Mouse (Mus musculus) ES-Bruce4 (cell line): ENCODE measurements at regions not wholly inside any gene's neighbourhood (a gene's known extent, or its start where the extent isn't known, plus 50 kb on each side); places are given as distances from the start of the nearest gene placed in this dataset.
"Not testable (repeated sequence)": the region's sequence is repeated elsewhere in the genome, so short reads cannot be mapped to it uniquely, and the experiment has no call there.

Source experiments
- H3K27ac ChIP-seq: 2 replicates; pipeline ENCODE4 v1.5.1; 2012; ENCODE audit warnings: low read length, inconsistent platforms; ENCODE audit not compliant: insufficient read depth
- H3K27me3 ChIP-seq: 2 replicates; pipeline ENCODE4 v1.6.1; 2012; ENCODE audit warnings: mild to moderate bottlenecking, low read length, inconsistent platforms; ENCODE audit not compliant: control insufficient read depth, poor library complexity, insufficient read depth, severe bottlenecking
- H3K36me3 ChIP-seq: 2 replicates; pipeline ENCODE4 v1.6.1; 2012; ENCODE audit warnings: inconsistent platforms, mild to moderate bottlenecking, low read length, moderate library complexity; ENCODE audit not compliant: control insufficient read depth, poor library complexity, insufficient read depth, severe bottlenecking
- H3K4me1 ChIP-seq: one replicate; pipeline ENCODE4 v1.8.1; 2011; ENCODE audit warnings: low read length; ENCODE audit not compliant: control insufficient read depth, insufficient read depth
- H3K4me3 ChIP-seq: 2 replicates; pipeline ENCODE4 v1.5.1; 2011; ENCODE audit warnings: low read depth, mild to moderate bottlenecking, low read length
- H3K9ac ChIP-seq: 2 replicates; pipeline ENCODE4 v1.6.1; 2012; ENCODE audit warnings: low read depth, mild to moderate bottlenecking, inconsistent platforms; ENCODE audit not compliant: poor library complexity, severe bottlenecking
- H3K9me3 ChIP-seq: replicated peaks from 2 replicates; pipeline ENCODE4 v1.6.1; 2012; ENCODE audit warnings: mild to moderate bottlenecking, low read length, inconsistent platforms; ENCODE audit not compliant: control insufficient read depth, poor library complexity, insufficient read depth, severe bottlenecking
- CTCF ChIP-seq: IDR thresholded peaks from one replicate; pipeline ENCODE4 v1.8.1; 2011; ENCODE audit warnings: low read depth, low read length
- EP300 ChIP-seq: IDR thresholded peaks from 2 replicates; pipeline ENCODE4 v1.6.1; 2011; ENCODE audit warnings: low read depth, low read length; ENCODE audit not compliant: insufficient read depth
- POLR2A ChIP-seq: IDR thresholded peaks from one replicate; pipeline ENCODE4 v1.8.1; 2011; ENCODE audit warnings: low read length; ENCODE audit not compliant: insufficient read depth

GRCm38 (mm10) chr12:48500735-48501134, 881.7 kb upstream of the Foxg1 start:
- Histone ChIP-seq H3K36me3 (no peaks in the 10 kb centered on the region), H3K9ac (no peak overlapping the region), H3K9me3 (no peaks in the 10 kb centered on the region), H3K4me3 (no peak overlapping the region), H3K4me1 (no peaks in the 10 kb centered on the region), H3K27me3 (no peaks in the 10 kb centered on the region), H3K27ac (no peak overlapping the region)
- TF ChIP-seq CTCF (no peak), EP300 (no peak), POLR2A (no peak)

GRCm38 (mm10) chr12:48511594-48511993, 870.9 kb upstream of the Foxg1 start:
- no peaks in the 10 kb centered on the region for H3K36me3 ChIP-seq
- H3K9ac ChIP-seq: no peak overlapping the region
- no peak overlapping the region for H3K4me3 ChIP-seq
- no peaks in the 10 kb centered on the region for H3K27me3 ChIP-seq
- no peaks in the 10 kb centered on the region for H3K4me1 ChIP-seq
- peaks cover 11% of the 10 kb centered on the region for H3K9me3 ChIP-seq
- TF ChIP-seq CTCF (no peak), EP300 (no peak), POLR2A (no peak)
- H3K27ac ChIP-seq: peak overlapping the region; percentile 94

- no peak for TF ChIP-seq CTCF
- no peak for TF ChIP-seq POLR2A
- no peak for TF ChIP-seq EP300
- no peaks in the 10 kb centered on the region for H3K4me1 ChIP-seq
- no peak overlapping the region for H3K4me3 ChIP-seq
- peak overlapping the region; percentile 94 for H3K27ac ChIP-seq
- peaks cover 11% of the 10 kb centered on the region for H3K9me3 ChIP-seq
- no peak overlapping the region for H3K9ac ChIP-seq
- no peaks in the 10 kb centered on the region for H3K36me3 ChIP-seq
- H3K27me3 ChIP-seq: no peaks in the 10 kb centered on the region
Measured at GRCm38 (mm10) chr12:48512259-48512658, 870.2 kb upstream of the Foxg1 start.

- no peak overlapping the region for H3K4me3 ChIP-seq
- TF ChIP-seq POLR2A (no peak), CTCF (no peak), EP300 (no peak)
Measured at GRCm38 (mm10) chr12:48521996-48522395, 860.5 kb upstream of the Foxg1 start.

GRCm38 (mm10) chr12:48559690-48560089, 822.8 kb upstream of the Foxg1 start:
- H3K4me3 ChIP-seq, H3K9ac ChIP-seq, H3K36me3 ChIP-seq, H3K27me3 ChIP-seq, H3K9me3 ChIP-seq, H3K4me1 ChIP-seq, H3K27ac ChIP-seq: not testable (repeated sequence)

More at GRCm38 (mm10) chr12:48521996-48522395, 860.5 kb upstream of the Foxg1 start:
- no peaks in the 10 kb centered on the region for H3K4me1 ChIP-seq
- no peak overlapping the region for H3K27ac ChIP-seq
- H3K9ac ChIP-seq: no peak overlapping the region
- no peaks in the 10 kb centered on the region for H3K27me3 ChIP-seq
- H3K36me3 ChIP-seq: no peaks in the 10 kb centered on the region
- no peaks in the 10 kb centered on the region for H3K9me3 ChIP-seq

GRCm38 (mm10) chr12:48604401-48605197, 777.9 kb upstream of the Foxg1 start:
- Histone ChIP-seq H3K4me1 (no peaks in the 10 kb centered on the region), H3K9ac (no peak overlapping the region), H3K27me3 (no peaks in the 10 kb centered on the region), H3K4me3 (no peak overlapping the region), H3K36me3 (no peaks in the 10 kb centered on the region), H3K9me3 (no peaks in the 10 kb centered on the region), H3K27ac (no peak overlapping the region)
- TF ChIP-seq CTCF (no peak), EP300 (no peak), POLR2A (no peak)
